Mouse (Mus musculus) intestine, postnatal 0 days (tissue): ENCODE data around the gene B4galnt4. TPM values are rescaled to one million over a fixed set of nuclear protein-coding genes. Genes with fewer than 3 reads are reported as not detected.

ENCODE experiments used
- ATAC-seq: fragments of 200-750 bp; cut with Nextera tagmentation; 2 replicates; pipeline ENCODE4 v1.8.0; 2017; ENCODE audit warnings: mild to moderate bottlenecking, moderate TSS enrichment, moderate library complexity
- H3K27ac ChIP-seq: fragments of 300-500 bp; sonication (generic); 2 replicates; pipeline ENCODE4 v1.5.1; 2014; ENCODE audit warnings: mild to moderate bottlenecking, low read depth, low read length, moderate library complexity
- H3K27me3 ChIP-seq: fragments of 300-500 bp; sonication (generic); replicated peaks from 2 replicates; pipeline ENCODE4 v1.6.1; 2014; ENCODE audit warnings: low read length, mixed read lengths; ENCODE audit not compliant: control insufficient read depth, insufficient read depth
- H3K36me3 ChIP-seq: fragments of 300-500 bp; sonication (generic); 2 replicates; pipeline ENCODE4 v1.6.1; 2014; ENCODE audit warnings: mild to moderate bottlenecking, moderate library complexity; ENCODE audit not compliant: control insufficient read depth, insufficient read depth
- H3K4me1 ChIP-seq: fragments of 300-500 bp; sonication (generic); replicated peaks from 2 replicates; pipeline ENCODE4 v1.6.1; 2014; ENCODE audit warnings: antibody characterized with exemption, low read length, mixed read lengths; ENCODE audit not compliant: control insufficient read depth, insufficient read depth
- H3K4me2 ChIP-seq: fragments of 300-500 bp; sonication (generic); replicated peaks from 2 replicates; pipeline ENCODE4 v1.6.1; 2014; ENCODE audit warnings: low read depth, mild to moderate bottlenecking, moderate library complexity
- H3K4me3 ChIP-seq: fragments of 300-500 bp; sonication (generic); 2 replicates; pipeline ENCODE4 v1.5.1; 2014; ENCODE audit warnings: low read depth, low read length
- H3K9ac ChIP-seq: fragments of 300-500 bp; sonication (generic); 2 replicates; pipeline ENCODE4 v1.6.1; 2014; ENCODE audit warnings: mild to moderate bottlenecking, low read depth, low read length
- H3K9me3 ChIP-seq: fragments of 300-500 bp; sonication (generic); 2 replicates; pipeline ENCODE4 v1.6.1; 2016; ENCODE audit warnings: mixed run types; ENCODE audit not compliant: control insufficient read depth
- CTCF ChIP-seq: sonication (generic); IDR thresholded peaks from 2 replicates; pipeline ENCODE4 v1.5.1; 2016; ENCODE audit warnings: low read depth, mild to moderate bottlenecking, control low read depth, antibody characterized with exemption, moderate library complexity
- WGBS: fragments of 180-500 bp; shearing (Covaris S2); extraction: QIAGEN DNeasy Blood & Tissue Kit; methylation state at CpG from one replicate; pipeline ENCODE4 v1.1.7; 2014; 5-methylcytosine and 5-hydroxymethylcytosine counted together
- polyA plus RNA-seq: library from polyadenylated mRNA; unstranded; fragments of >200 nt; fragmentation: Nextera tagmentation; extraction: Ambion mirVana; gene quantifications from 2 replicates; pipeline ENCODE4 v1.2.1, GENCODE M21; 2015

B4galnt4 gene
- polyA plus RNA-seq, 1 experiment from 2014 or later, result 1.9 TPM

DNA sequence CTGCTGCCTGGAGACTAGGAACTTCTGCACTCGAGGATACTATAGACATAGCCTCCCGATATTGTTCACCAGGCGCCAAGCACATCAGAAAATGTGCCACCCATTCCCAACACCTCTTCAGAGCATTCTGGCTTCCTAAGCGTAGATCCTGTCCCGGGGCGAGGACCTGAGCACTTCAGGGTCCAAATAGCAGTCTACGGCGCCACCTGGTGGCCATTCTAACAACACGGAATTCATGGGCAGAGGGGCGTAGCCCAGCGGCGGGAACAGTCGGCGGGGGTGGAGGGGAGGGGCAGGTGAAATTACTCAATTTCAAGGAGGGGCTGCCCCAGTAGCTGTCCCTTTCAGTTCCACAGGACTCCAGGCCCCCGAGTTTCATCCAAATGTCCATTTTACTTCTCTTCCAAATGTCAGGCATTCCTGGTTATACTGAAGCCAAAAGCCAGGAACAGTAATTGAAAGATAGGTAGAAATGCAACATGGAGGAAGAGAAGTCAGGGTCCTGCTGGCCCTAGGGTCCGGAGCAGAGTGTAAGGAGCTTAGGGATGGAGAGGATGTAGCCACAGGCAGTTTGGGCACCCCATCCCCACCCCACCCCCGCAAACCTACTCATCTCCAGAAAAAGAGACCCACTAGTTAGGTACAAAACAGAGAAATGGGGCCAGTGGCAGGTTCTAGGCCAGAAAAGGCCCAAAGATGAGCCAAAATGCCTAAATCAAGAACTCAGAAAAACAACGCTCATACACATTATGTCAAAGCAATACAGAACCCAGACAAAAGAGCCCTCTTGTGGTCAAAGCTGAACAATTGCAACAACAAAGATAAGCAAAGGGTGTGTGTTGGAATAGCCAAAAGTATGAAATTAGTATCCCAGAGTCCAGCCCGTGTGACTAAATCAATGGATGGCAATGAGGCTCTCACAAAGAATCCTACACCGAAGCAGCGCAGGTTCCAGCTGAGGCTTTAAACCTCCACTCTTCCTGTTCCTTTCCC is 12.4 kb upstream of the B4galnt4 start:
- H3K4me1 ChIP-seq, result 0 out of 2 replicates have a peak, but pooled peaks cover 4% of the 10 kb centered on the region
- H3K36me3 ChIP-seq, result no peaks in the 10 kb centered on the region
- TF ChIP-seq CTCF, result peak; percentile 91
- H3K27me3 ChIP-seq, result no peaks in the 10 kb centered on the region
- 7% methylated on average over 21 of the region's 21 CpGs for WGBS
- no peaks in the 10 kb centered on the region for H3K9me3 ChIP-seq
- H3K4me3 ChIP-seq, result peak overlapping the region; percentile 23
- peak overlapping the region; percentile 34; the same call in 1 of the 2 replicates for H3K9ac ChIP-seq
- peak overlapping the region; percentile 88 for H3K27ac ChIP-seq
- peak; percentile 85 for ATAC-seq
- H3K4me2 ChIP-seq, result peak overlapping the region; percentile 75

DNA sequence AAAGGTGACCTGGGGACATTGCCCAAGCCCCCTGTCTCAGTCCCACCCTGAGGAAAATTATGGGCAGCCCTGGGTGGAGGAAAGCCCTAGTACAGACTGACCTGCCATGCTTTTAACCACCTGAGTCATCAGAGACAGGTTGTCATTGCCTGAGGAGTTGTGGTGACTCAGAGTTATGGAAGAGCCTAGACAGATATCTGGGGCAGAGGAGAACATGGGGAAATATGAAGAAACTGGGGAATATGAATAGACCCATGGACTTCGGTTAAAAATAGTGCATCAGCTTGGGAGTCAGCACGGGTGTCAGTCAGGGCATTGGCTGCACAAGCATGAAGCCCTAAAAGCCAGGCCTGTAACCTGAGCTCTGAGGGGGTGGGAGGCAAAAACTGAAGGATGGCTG is 11.6 kb upstream of the B4galnt4 start:
- H3K36me3 ChIP-seq, result no peaks in the 10 kb centered on the region
- no peak overlapping the region for H3K27ac ChIP-seq
- H3K4me2 ChIP-seq, result no peak overlapping the region
- ATAC-seq, result no peak
- 72% methylated on average over 2 of the region's 2 CpGs for WGBS
- no peak for TF ChIP-seq CTCF
- H3K9me3 ChIP-seq, result no peaks in the 10 kb centered on the region
- H3K4me1 ChIP-seq, result 0 out of 2 replicates have a peak, but pooled peaks cover 4% of the 10 kb centered on the region
- no peak overlapping the region for H3K4me3 ChIP-seq
- no peaks in the 10 kb centered on the region for H3K27me3 ChIP-seq
- no peak overlapping the region for H3K9ac ChIP-seq

DNA sequence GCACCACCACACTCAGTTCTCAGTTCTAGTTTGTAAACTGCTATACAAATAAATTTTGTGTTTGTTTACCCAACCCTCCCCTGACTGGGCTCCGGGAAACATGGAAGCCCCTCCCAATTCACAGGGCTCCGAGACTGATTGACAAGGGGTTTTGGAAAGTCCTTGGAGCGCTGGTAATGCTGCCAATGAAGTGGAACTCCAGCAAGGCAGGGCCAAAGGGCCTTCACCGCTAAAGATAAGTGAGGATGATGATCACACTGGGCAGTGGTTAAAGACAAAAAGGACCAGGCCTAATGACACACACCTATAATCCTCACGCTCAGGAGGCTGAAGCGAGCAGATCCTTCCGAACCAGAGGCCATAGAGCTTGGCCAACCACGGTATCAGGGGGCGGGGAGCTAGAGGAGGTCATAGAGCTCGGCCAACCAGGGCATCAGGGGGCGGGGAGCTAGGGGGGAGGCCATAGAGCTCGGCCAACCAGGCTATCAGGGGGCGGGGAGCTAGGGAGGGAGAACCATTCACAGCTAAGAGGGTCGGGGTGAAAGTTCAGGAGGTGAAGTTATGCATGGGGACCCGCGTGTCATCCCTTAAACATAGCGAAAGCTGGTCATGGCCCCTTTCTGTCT is 9.7 kb upstream of the B4galnt4 start:
- Histone ChIP-seq H3K36me3 (no peaks in the 10 kb centered on the region), H3K9ac (no peak overlapping the region), H3K9me3 (no peaks in the 10 kb centered on the region), H3K4me1 (0 out of 2 replicates have a peak, but pooled peaks cover 4% of the 10 kb centered on the region), H3K4me2 (no peak overlapping the region), H3K27ac (no peak overlapping the region), H3K4me3 (no peak overlapping the region), H3K27me3 (no peaks in the 10 kb centered on the region)
- WGBS, result 67% methylated on average over 17 of the region's 17 CpGs
- no peak for ATAC-seq
- no peak for TF ChIP-seq CTCF

DNA sequence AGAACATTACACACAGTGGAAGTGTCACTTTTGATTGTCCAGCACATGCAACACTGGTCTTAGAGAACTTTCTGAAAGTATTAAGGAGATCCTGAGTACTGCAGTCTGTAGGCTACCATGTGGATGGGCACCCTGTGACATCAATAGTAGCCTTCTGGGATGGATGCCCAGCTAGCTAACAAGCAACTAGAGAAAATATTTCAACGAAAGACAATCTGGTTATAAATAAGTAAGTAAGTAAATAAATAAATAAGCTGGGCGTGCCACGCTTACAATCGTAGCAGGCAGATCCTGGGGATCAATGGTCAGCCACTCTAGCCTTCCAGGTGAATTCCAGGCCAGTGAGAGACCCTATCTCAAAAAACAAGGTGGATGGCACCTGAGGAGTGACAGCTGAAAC is 8.9 kb upstream of the B4galnt4 start:
- ATAC-seq, result no peak
- Histone ChIP-seq H3K4me2 (no peak overlapping the region), H3K9ac (no peak overlapping the region), H3K4me3 (no peak overlapping the region), H3K9me3 (no peaks in the 10 kb centered on the region), H3K36me3 (no peaks in the 10 kb centered on the region), H3K27ac (no peak overlapping the region), H3K27me3 (no peaks in the 10 kb centered on the region), H3K4me1 (0 out of 2 replicates have a peak, but pooled peaks cover 4% of the 10 kb centered on the region)
- no peak for TF ChIP-seq CTCF
- WGBS, result 76% methylated on average over 4 of the region's 4 CpGs

DNA sequence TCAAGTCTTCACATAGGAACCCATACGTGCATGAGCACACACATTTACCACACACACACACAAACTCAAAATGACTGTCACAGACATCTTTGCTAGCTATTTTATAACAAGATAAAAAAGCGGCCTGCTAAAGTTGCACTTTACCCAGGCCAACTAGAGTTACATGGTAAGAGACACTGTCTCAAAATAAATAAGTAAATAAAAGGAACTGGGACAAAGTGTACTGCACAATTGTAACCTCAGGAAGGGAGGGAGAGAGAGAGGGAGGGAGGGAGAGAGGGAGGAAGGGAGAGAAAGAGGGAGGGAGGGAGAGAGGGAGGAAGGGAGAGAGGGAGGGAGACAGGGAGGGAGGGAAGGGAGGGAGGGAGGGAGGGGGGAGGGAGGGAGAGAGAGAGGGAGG is 8.5 kb upstream of the B4galnt4 start:
- H3K9ac ChIP-seq, result no peak overlapping the region
- H3K4me3 ChIP-seq, result no peak overlapping the region
- TF ChIP-seq CTCF, result no peak
- no peaks in the 10 kb centered on the region for H3K36me3 ChIP-seq
- H3K9me3 ChIP-seq, result no peaks in the 10 kb centered on the region
- 0 out of 2 replicates have a peak, but pooled peaks cover 4% of the 10 kb centered on the region for H3K4me1 ChIP-seq
- no peak overlapping the region for H3K4me2 ChIP-seq
- 65% methylated on average over 2 of the region's 2 CpGs for WGBS
- no peaks in the 10 kb centered on the region for H3K27me3 ChIP-seq
- no peak overlapping the region for H3K27ac ChIP-seq
- no peak for ATAC-seq

DNA sequence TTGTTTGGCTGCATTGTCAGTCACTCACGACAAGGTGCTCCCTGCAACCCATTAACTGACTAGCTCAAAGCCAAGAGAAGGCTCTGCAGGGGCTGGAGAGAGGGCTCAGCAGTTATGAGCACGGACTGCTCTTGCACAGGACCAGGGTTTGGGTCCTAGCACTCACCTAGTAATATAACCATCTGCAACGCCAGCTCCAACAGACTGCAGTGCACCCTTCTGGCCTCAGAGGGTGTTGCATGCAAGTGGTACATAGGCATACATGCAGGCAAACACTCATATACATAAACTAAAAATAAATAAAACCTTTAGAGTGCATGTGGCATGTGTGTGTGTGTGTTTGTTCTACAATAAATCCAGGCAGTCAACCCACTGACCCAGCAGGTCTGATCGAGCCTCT is 5.1 kb upstream of the B4galnt4 start:
- TF ChIP-seq CTCF, result peak; percentile 22; the same call in 1 of the 2 replicates
- Histone ChIP-seq H3K27me3 (no peaks in the 10 kb centered on the region; the same call in 1 of the 2 replicates), H3K9ac (no peak overlapping the region), H3K27ac (no peak overlapping the region), H3K4me3 (no peak overlapping the region), H3K36me3 (no peaks in the 10 kb centered on the region), H3K4me2 (no peak overlapping the region), H3K9me3 (no peaks in the 10 kb centered on the region), H3K4me1 (peaks cover 6% of the 10 kb centered on the region; the same call in 1 of the 2 replicates)
- ATAC-seq, result no peak
- WGBS, result 76% methylated on average over 4 of the region's 4 CpGs
